Mouse (Mus musculus) left cerebral cortex, postnatal 14 days (tissue): ENCODE results near the gene Fancc. TPM values are rescaled to one million over a fixed set of nuclear protein-coding genes. Genes with fewer than 3 reads are reported as not detected.

Source experiments
- DNase-seq, 2 experiments: peaks; one replicate each; pipeline ENCODE4 v3.0.0; 2021 to 2022; ENCODE audit warnings: low spot score in 2 of 2, mixed read lengths in 1 of 2
- intact Hi-C: fragments of 180-260 bp; cut with DNase I; formaldehyde crosslinking; loops from one replicate; pipeline ENCODE4 v1.15.1; 2025
- total RNA-seq, 2 experiments: library from RNA; stranded (reverse); gene quantifications; 2 replicates each; pipeline ENCODE4 v1.2.3; 2021

Gene Fancc
- total RNA-seq, 2 experiments from 2014 or later: 5.4 to 5.6 TPM

GRCm38 (mm10) chr13:63305160-63306011 lies 191.7 kb downstream of the Fancc start:
- intact Hi-C loops: no loop called here
- no peak for DNase-seq

GRCm38 (mm10) chr13:63304799-63305159 lies 192.3 kb downstream of the Fancc start:
- intact Hi-C loops: no loop called here
- DNase-seq: no peak

GRCm38 (mm10) chr13:63304124-63304792 lies 192.8 kb downstream of the Fancc start:
- DNase-seq: no peak

GRCm38 (mm10) chr13:63302381-63302780 lies 194.7 kb downstream of the Fancc start:
- intact Hi-C loops: no loop called here
- DNase-seq: no peak

More at GRCm38 (mm10) chr13:63304124-63304792, 192.8 kb downstream of the Fancc start:
- intact Hi-C loops: no loop called here

GRCm38 (mm10) chr13:63301764-63302209 lies 195.3 kb downstream of the Fancc start:
- intact Hi-C loops: no loop called here
- DNase-seq: no peak

GRCm38 (mm10) chr13:63300929-63301328 lies 196.1 kb downstream of the Fancc start:
- intact Hi-C loops: no loop called here
- no peak for DNase-seq

- intact Hi-C loops: no loop called here
- no peak for DNase-seq
These were observed 198.1 kb downstream of the Fancc start for GRCm38 (mm10) chr13:63298931-63299330.

- intact Hi-C loops: no loop called here
- DNase-seq: no peak
These were observed 199.1 kb downstream of the Fancc start for GRCm38 (mm10) chr13:63297933-63298332.

- intact Hi-C loops: no loop called here
- no peak for DNase-seq
These were observed 200.1 kb downstream of the Fancc start for GRCm38 (mm10) chr13:63297003-63297402.

GRCm38 (mm10) chr13:63296300-63296699 lies 200.8 kb downstream of the Fancc start:
- intact Hi-C loops: no loop called here
- no peak for DNase-seq

GRCm38 (mm10) chr13:63294359-63295193 lies 202.5 kb downstream of the Fancc start:
- intact Hi-C loops: no loop called here
- no peak for DNase-seq

- intact Hi-C loops: no loop called here
- DNase-seq: no peak
These were observed 203.4 kb downstream of the Fancc start for GRCm38 (mm10) chr13:63293647-63294046.

- no peak for DNase-seq
- intact Hi-C loops: no loop called here
These were observed 206.1 kb downstream of the Fancc start for GRCm38 (mm10) chr13:63291016-63291415.

- DNase-seq: no peak
- intact Hi-C loops: no loop called here
These were observed 207.0 kb downstream of the Fancc start for GRCm38 (mm10) chr13:63290126-63290525.

GRCm38 (mm10) chr13:63289687-63290086 lies 207.4 kb downstream of the Fancc start:
- intact Hi-C loops: no loop called here

GRCm38 (mm10) chr13:63289152-63289551 lies 207.9 kb downstream of the Fancc start:
- DNase-seq: no peak
- intact Hi-C loops: no loop called here

More at GRCm38 (mm10) chr13:63289687-63290086, 207.4 kb downstream of the Fancc start:
- DNase-seq: no peak

GRCm38 (mm10) chr13:63286483-63287102 lies 210.5 kb downstream of the Fancc start:
- intact Hi-C loops: no loop called here
- no peak for DNase-seq

- intact Hi-C loops: no loop called here
- DNase-seq: no peak
These were observed 212.3 kb downstream of the Fancc start for GRCm38 (mm10) chr13:63284748-63285147.

GRCm38 (mm10) chr13:63283236-63283635 lies 213.8 kb downstream of the Fancc start:
- intact Hi-C loops: no loop called here
- no peak for DNase-seq
